Mouse (Mus musculus) forebrain, embryonic 14.5 days (tissue): ENCODE measurements around the gene Crp. TPM values are rescaled to one million over a fixed set of nuclear protein-coding genes. Genes with fewer than 3 reads are reported as not detected.

Experiments used
- polyA plus RNA-seq: library from polyadenylated mRNA; unstranded; fragments of >200 nt; fragmentation: Nextera tagmentation; extraction: Ambion mirVana; gene quantifications from 2 replicates; pipeline ENCODE4 v1.2.1, GENCODE M21; 2014

The Crp gene
- polyA plus RNA-seq, 1 experiment from 2014 or later = 0.10 TPM

Other genes starting within 250 kb of the Crp start
- 0.16 and 0.34 TPM in 2 replicates for gene Slamf9, start 222.7 kb upstream of the Crp start, polyA plus RNA-seq
- gene Igsf9, start 216.3 kb upstream of the Crp start, polyA plus RNA-seq = 23.5 and 37.8 TPM in 2 replicates
- gene Tagln2, start 198.0 kb upstream of the Crp start, polyA plus RNA-seq = 40.4 and 53.3 TPM in 2 replicates
- 2.4 and 3.3 TPM in 2 replicates for gene Cfap45, start 177.3 kb upstream of the Crp start, polyA plus RNA-seq
- 0.11 and 0.28 TPM in 2 replicates for gene Vsig8, start 142.1 kb upstream of the Crp start, polyA plus RNA-seq
- gene Slamf8, start 107.5 kb upstream of the Crp start, polyA plus RNA-seq = not detected in 2 replicates
- gene Fcrl6, start 95.5 kb upstream of the Crp start, polyA plus RNA-seq = not detected in 2 replicates
- gene Dusp23, start 65.1 kb upstream of the Crp start, polyA plus RNA-seq = 6.2 and 7.1 TPM in 2 replicates
- gene Apcs, start 197.0 kb downstream of the Crp start, polyA plus RNA-seq = not detected in 2 replicates